Mouse (Mus musculus) liver, postnatal 0 days (tissue): ENCODE measurements around the gene Qrsl1.
"Not testable (repeated sequence)": the region's sequence is repeated elsewhere in the genome, so short reads cannot be mapped to it uniquely, and the experiment has no call there.

ENCODE experiments used
- CTCF ChIP-seq: sonication (generic); IDR thresholded peaks from 2 replicates; pipeline ENCODE4 v1.5.1; 2016; ENCODE audit warnings: antibody characterized with exemption, low read depth
- EP300 ChIP-seq: IDR thresholded peaks from 2 replicates; pipeline ENCODE4 v1.6.1; 2016; ENCODE audit warnings: antibody characterized with exemption, low read depth, mild to moderate bottlenecking

- not testable (repeated sequence) for TF ChIP-seq CTCF, EP300
These were observed 24.2 kb upstream of the Qrsl1 start for GRCm38 (mm10) chr10:43925776-43926175.
